Mouse (Mus musculus) skeletal muscle tissue, adult 2 months (tissue): ENCODE data around the gene Nrcam.

ENCODE experiments used
- DNase-seq: peaks from one replicate; pipeline ENCODE4 v3.0.0-alpha.2; 2012; ENCODE audit warnings: low read depth, low spot score

Gene Nrcam

GRCm38 (mm10) chr12:44509406-44510104 is 180.9 kb downstream of the Nrcam start:
- no peak for DNase-seq

DNA sequence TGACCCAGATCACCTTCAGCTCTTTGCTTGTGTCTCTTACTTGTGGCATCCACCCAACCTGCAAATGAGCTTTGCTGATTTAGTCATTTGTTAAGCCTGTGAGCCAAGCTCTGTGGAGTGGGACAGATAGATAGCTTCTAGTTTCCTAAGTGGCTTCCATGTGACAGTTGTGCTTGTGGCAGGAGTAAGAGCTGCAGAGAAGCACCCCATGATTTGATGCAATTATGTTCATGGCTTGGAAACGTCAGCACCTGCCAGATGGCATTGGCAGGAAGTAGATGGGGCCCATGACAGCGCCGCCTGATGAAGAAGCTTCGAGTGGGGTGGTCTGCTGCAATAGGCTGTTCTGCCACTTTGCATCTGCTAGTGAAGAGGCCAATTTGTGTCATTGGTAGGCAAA is 186.4 kb downstream of the Nrcam start:
- DNase-seq, result no peak

GRCm38 (mm10) chr12:44519440-44520141 is 190.9 kb downstream of the Nrcam start:
- DNase-seq, result no peak

- no peak for DNase-seq
These were observed 192.8 kb downstream of the Nrcam start for GRCm38 (mm10) chr12:44521496-44521895.

GRCm38 (mm10) chr12:44524621-44525565 is 196.2 kb downstream of the Nrcam start:
- no peak for DNase-seq

- DNase-seq, result no peak
These were observed 199.8 kb downstream of the Nrcam start for GRCm38 (mm10) chr12:44528391-44529016.

DNA sequence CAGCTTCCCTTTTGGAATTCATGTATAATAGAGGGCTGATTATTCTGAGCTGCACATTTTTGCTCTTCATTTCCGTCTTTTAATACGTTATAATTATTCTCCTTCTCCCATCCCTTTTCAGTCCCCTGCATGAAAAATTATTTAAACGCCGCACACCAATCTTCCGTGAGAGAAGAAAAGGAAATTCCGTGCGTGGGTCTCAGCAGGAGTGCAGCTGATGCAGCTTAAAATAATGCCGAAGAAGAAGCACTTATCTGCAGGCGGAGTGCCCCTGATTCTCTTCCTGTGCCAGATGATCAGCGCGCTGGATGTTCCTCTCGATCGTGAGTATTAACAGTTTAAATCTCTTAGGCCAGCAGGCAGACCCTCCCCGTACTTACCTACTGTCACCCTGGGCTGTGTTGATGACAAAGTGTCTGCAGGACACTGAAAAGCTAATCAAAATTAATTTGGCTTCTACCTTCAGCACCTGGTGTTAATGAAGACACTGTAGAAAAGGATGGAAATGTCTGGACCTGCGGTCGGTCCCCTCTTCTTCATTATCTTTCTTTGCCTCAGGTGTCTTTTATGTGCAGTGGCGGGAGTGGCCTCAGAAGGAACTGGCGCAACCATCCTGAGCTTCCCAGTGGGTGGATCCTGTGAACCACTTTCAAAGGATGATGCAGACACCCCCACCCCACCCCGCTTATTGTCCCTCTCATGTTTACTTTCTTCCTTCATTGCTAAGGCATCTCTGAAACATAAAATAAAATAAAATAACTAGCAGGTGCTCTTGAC is 203.8 kb downstream of the Nrcam start:
- no peak for DNase-seq

- DNase-seq, result no peak
These were observed 205.5 kb downstream of the Nrcam start for GRCm38 (mm10) chr12:44534100-44534633.

GRCm38 (mm10) chr12:44535623-44536022 is 206.9 kb downstream of the Nrcam start:
- DNase-seq, result no peak

DNA sequence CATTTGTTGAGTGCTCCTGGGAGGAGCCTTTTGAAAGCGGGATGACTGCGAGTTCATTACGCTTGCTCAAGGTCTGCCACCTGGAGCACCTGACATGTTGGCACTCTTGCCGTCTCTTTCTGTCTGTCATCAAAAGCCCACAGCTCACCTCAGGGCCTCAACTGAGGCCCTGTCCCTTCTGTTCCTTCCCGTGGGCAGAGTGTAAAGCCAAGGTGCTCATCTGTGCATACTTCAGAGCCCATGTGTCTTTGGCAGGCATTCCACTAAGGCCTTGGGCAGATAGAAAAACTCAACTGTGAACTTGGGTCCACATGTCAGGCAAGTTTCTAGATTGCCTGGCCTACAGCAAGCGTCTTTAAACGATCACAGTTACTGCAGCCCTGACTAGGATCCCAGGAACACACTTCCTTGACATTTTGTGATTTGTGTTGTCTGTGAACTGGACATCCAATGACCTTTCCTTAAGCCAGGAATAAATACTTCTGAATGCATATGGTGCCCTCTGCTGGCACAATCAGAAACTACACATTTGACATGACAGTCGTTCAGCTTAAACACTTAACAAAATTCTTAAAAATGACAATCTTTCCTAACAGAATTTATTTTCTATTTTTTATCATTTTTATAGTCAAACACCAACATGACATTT is 219.2 kb downstream of the Nrcam start:
- DNase-seq, result peak; percentile 62

DNA sequence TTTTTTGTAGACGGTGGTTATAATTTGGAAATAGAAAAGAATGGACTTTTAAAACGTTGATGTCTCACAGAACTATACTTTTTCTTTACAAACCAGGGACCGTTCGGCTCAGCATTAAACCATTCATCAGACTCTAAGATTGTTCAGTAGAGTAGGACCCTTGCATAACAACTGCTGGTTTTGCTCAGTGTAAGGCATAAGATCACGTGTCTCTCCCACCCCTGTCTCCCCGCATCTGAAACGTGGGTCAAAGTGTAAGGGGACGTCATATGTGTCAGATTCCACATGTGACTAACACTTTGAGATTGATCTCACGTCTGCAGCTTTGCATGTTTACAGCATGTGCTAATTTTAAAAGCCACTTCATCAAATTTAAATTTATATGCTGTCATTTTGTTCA is 219.8 kb downstream of the Nrcam start:
- DNase-seq, result no peak

- DNase-seq, result no peak
These were observed 222.9 kb downstream of the Nrcam start for GRCm38 (mm10) chr12:44551614-44552013.

GRCm38 (mm10) chr12:44554051-44554450 is 225.4 kb downstream of the Nrcam start:
- DNase-seq, result no peak

DNA sequence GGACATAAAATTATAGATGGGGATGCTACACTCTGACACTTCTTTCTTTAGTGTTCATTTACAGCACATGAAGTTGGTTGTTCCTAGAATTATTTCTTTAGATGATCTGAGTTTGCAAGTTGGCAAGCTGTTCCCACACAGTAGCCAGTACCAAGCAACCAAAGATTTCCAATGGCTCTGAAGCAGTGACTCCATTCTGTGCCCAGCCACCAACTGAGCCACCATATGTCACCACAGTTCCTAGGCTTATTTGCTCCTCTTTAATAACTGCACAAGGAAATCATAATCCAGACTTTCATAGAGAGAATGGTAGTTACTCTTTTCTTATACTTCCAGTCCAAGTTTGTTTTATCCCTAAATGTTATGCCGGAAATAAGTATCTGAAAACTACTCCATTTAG is 226.1 kb downstream of the Nrcam start:
- DNase-seq, result no peak

DNA sequence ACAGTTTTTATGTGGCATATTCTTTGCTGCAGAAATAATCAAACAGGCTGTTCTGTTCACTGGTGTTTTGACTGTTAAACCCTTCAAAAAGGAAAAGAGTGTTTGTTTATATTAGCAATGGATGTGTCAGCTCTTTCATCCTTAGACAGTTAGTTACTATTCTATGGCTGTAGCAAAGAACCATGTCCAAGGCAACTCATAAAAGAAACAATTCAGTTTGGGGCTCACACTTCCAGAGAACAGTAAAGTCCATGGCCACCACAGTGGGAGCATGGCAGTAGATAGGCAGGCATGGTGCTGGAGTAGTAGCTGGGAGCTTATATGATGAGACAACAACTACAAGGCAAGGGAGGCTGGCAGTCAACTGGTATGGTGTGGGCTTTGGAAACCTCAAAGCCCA is 231.3 kb downstream of the Nrcam start:
- DNase-seq, result no peak

DNA sequence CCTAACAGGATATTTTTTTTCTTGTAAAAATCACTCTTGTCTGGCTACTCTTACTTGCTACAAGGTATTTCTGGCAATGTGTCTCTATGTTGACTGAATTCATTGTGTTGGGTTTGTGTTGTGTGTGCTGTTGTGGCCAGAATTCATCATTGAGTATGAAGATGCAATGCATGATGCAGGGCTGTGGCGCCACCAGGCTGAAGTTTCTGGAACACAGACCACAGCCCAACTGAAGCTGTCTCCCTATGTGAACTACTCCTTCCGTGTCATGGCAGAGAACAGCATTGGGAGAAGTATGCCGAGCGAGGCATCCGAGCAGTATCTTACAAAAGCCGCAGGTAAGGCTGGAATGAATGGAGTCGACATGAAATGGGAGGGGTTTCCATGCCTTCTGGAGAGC is 241.4 kb downstream of the Nrcam start:
- no peak for DNase-seq

- no peak for DNase-seq
These were observed 244.0 kb downstream of the Nrcam start for GRCm38 (mm10) chr12:44572664-44573063.

- no peak for DNase-seq
These were observed 245.5 kb downstream of the Nrcam start for GRCm38 (mm10) chr12:44574167-44574566.

DNA sequence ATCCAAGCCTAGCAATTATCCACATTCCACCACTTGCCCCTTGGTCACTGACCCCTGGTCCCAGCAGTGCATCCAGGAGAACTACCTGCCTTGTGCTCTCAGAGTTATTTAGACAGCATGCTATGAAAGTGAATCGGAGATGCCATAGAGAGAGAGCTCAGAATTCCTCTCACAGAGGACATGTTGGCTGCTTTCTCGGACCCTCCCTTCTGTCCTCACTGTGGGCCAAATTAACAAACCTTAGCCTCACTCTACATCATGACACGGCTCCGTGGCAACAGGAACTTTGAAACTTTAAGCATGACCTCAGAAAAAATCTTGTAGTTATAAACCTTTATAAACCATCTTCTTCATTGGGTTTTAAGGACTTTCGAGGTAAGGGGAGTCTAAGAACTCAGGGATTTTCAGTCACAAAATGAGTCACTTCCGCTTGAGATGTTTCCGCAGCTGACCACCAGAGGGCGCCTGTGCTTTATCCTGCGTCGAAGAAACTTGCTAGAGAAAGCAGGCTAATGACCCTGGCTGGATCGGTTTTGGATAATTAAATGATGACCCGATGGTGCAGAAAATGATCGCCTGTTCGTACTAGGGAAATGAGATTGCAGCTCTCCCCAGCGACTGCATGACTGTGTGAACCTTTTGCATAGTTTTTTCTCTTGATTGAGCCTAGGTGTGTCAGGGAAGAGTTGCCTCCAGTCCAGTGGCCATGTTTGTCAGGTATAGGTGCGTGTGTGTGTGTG is 272.9 kb downstream of the Nrcam start:
- DNase-seq, result peak; percentile 18
